Mouse (Mus musculus) kidney, adult 2 months (tissue): ENCODE measurements at regions not wholly inside any gene's neighbourhood (a gene's known extent, or its start where the extent isn't known, plus 50 kb on each side); places are given as distances from the start of the nearest gene placed in this dataset.
"Not testable (repeated sequence)": the region's sequence is repeated elsewhere in the genome, so short reads cannot be mapped to it uniquely, and the experiment has no call there.

ENCODE experiments used
- CTCF ChIP-seq: fragments of 200-500 bp; conservative IDR thresholded peaks from 2 replicates; pipeline ENCODE4 v1.5.1; 2011; ENCODE audit warnings: low read depth, mild to moderate bottlenecking, control low read depth, low read length, moderate library complexity, mixed read lengths; ENCODE audit not compliant: insufficient read depth, insufficient read length
- POLR2A ChIP-seq: fragments of 200-500 bp; IDR thresholded peaks from one replicate; pipeline ENCODE4 v1.6.1; 2011; ENCODE audit warnings: low read depth, low read length, control low read depth

DNA sequence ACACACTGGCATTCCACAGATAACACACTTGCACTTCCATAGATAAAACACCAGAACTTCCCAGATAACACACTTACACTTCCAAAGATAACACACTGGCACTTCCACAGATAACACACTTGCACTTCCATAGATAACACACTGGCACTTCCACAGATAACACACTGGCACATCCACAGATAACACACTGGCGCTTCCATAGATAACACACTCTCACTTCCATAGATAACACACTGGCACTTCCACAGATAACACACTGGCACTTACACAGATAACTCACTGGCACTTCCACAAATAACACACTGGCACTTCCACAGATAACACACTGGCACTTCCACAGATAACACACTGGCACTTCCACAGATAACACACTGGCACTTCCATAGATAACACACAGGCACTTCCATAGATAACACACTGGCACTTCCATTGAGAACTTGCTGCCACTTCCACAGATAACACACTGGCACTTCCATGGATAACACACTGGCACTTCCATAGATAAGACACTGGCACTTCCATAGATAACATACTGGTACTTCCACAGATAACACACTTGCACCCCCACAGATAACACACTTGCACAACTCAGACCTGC is 170.0 kb upstream of the Afdn start:
- TF ChIP-seq CTCF, POLR2A: not testable (repeated sequence)
